Mouse (Mus musculus) brain, embryonic 14.5 days (tissue): ENCODE measurements around the gene Als2cr12.

Experiments used
- CTCF ChIP-seq: fragments of 200-500 bp; IDR thresholded peaks from 2 replicates; pipeline ENCODE4 v1.5.1; 2012; ENCODE audit warnings: inconsistent platforms, mild to moderate bottlenecking, moderate library complexity, borderline replicate concordance; ENCODE audit not compliant: insufficient read depth, insufficient read length; ENCODE audit errors: extremely low read depth
- POLR2A ChIP-seq: fragments of 200-500 bp; IDR thresholded peaks from 2 replicates; pipeline ENCODE4 v1.6.1; 2012; ENCODE audit warnings: mild to moderate bottlenecking, inconsistent platforms, borderline replicate concordance; ENCODE audit not compliant: poor library complexity, insufficient read depth, insufficient read length, severe bottlenecking; ENCODE audit errors: extremely low read depth

DNA sequence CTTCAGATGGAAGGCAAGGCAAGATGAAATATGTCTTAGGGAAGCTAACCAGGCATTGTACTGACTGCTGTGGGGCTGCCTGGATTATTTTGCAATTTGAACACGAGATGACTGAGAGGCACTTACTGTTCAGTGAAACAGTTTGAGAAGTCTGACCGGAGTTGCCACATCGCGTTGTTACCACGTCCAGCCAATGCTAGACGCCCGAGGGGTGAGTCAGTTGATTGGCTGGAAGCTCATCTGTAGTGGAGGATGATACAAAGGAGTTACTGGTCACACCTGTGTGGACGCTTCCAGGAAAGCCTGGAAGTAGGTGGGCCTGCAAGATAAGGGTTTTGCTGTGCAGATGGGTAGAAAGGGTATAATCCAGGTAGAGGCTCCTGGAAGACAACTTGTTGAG, 24.3 kb upstream of the Als2cr12 start:
- TF ChIP-seq CTCF: no peak
- no peak for TF ChIP-seq POLR2A
